Mouse (Mus musculus) gastrocnemius, postnatal 36 days (tissue): Measurements from ENCODE around the gene Rpa3. TPM values are rescaled to one million over a fixed set of nuclear protein-coding genes. Genes with fewer than 3 reads are reported as not detected.

ENCODE experiments used
- DNase-seq, 2 experiments: peaks; one replicate each; pipeline ENCODE4 v3.0.0; 2022
- intact Hi-C: fragments of 180-260 bp; cut with DNase I; formaldehyde crosslinking; loops from one replicate; pipeline ENCODE4 v1.15.1; 2025
- total RNA-seq, 2 experiments: library from RNA; stranded (reverse); gene quantifications; 2 replicates each; pipeline ENCODE4 v1.2.3; 2021

Rpa3 gene
- total RNA-seq, 2 experiments from 2014 or later: 7.1 to 10.0 TPM

DNA sequence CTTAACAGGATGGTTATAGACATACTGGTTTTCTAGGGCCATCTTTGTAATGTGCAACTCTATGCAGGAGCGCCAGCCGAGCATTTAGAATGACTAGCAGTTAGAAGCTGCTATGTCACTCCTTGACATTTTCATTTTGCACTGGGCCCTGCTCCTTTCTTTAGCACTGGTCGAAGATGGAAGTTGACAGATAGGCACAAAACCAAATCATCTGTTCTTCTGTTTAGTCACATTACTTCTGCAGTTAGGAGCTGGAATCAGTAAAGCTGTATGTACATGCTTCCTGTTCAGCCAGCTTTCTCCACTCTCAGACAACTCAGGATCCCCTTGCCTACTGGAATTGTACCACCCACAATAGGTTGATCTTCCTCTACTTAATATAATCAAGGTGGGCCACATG is 48.3 kb downstream of the Rpa3 start:
- intact Hi-C loops: no loop called here
- DNase-seq: no peak

DNA sequence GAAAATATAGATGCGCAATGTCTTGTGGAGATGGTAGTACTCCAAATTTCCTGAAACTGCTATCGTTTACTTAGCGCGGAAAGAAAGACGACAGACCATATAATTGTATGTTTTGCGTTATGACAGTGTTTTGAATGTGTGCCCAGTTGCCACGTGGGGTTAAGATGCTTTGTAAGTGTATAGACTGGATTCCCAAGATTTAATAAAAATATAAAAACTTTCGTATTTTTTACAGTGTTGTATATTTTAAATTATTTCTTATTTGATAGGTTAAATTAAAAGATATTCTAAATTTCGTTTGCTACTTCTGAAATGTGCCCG is 49.1 kb downstream of the Rpa3 start:
- intact Hi-C loops: loop anchor here (5.0 kb wide), 1 partner anchor 47 kb away; the partner anchor contains the start of genes Gm45062, Rpa3 and Umad1
- DNase-seq: no peak

GRCm38 (mm10) chr6:8209047-8209865 is 49.7 kb downstream of the Rpa3 start, which contains the start of gene Mios:
TSS of gene Mios (plus strand) at chr6:8209222.
- peak; percentile 87 to 89 for DNase-seq
- intact Hi-C loops: loop anchor here (5.0 kb wide), 1 partner anchor 48 kb away; the partner anchor contains the start of genes Gm45062, Rpa3 and Umad1

Other genes with a start within 250 kb of the Rpa3 start
- under 1 TPM; 0.59 to 0.76 TPM for gene Col28a1, start 66.6 kb downstream of the Rpa3 start, total RNA-seq
- 10 to 100 TPM; 12.6 to 15.8 TPM for gene Mios, start 50.0 kb downstream of the Rpa3 start, total RNA-seq
- 10 to 100 TPM in 1 of 2 experiments, 1 to 10 TPM in 1; 9.4 to 12.0 TPM for gene Umad1, start 115 bp upstream of the Rpa3 start, total RNA-seq
- gene Gm45062, start 277 bp upstream of the Rpa3 start, total RNA-seq: not detected